Mouse (Mus musculus) limb, embryonic 15.5 days (tissue): ENCODE measurements at regions not wholly inside any gene's neighbourhood (a gene's known extent, or its start where the extent isn't known, plus 50 kb on each side); places are given as distances from the start of the nearest gene placed in this dataset.

ENCODE experiments used
- ATAC-seq: fragments of 200-750 bp; cut with Nextera tagmentation; 2 replicates; pipeline ENCODE4 v1.8.0; 2017; ENCODE audit warnings: low read depth, moderate TSS enrichment; ENCODE audit not compliant: insufficient number of reproducible peaks, low FRiP score, low TSS enrichment
- H3K27ac ChIP-seq: fragments of 300-500 bp; sonication (generic); 2 replicates; pipeline ENCODE4 v1.5.1; 2015; ENCODE audit warnings: moderate library complexity, mild to moderate bottlenecking, inconsistent platforms
- H3K27me3 ChIP-seq: fragments of 300-500 bp; sonication (generic); 2 replicates; pipeline ENCODE4 v1.6.1; 2015; ENCODE audit warnings: inconsistent platforms
- H3K36me3 ChIP-seq: fragments of 300-500 bp; sonication (generic); 2 replicates; pipeline ENCODE4 v1.6.1; 2015; ENCODE audit warnings: inconsistent platforms
- H3K4me1 ChIP-seq: fragments of 300-500 bp; sonication (generic); 2 replicates; pipeline ENCODE4 v1.6.1; 2015; ENCODE audit warnings: inconsistent platforms
- H3K4me2 ChIP-seq: fragments of 300-500 bp; sonication (generic); 2 replicates; pipeline ENCODE4 v1.6.1; 2015; ENCODE audit warnings: mild to moderate bottlenecking, inconsistent platforms
- H3K4me3 ChIP-seq: fragments of 300-500 bp; sonication (generic); 2 replicates; pipeline ENCODE4 v1.5.1; 2015; ENCODE audit warnings: mild to moderate bottlenecking, inconsistent platforms
- H3K9ac ChIP-seq: fragments of 300-500 bp; sonication (generic); 2 replicates; pipeline ENCODE4 v1.6.1; 2015; ENCODE audit warnings: inconsistent platforms
- H3K9me3 ChIP-seq: fragments of 300-500 bp; sonication (generic); 2 replicates; pipeline ENCODE4 v1.6.1; 2016; ENCODE audit warnings: inconsistent platforms
- WGBS: fragments of 180-500 bp; shearing (Covaris S2); methylation state at CpG from one replicate; pipeline ENCODE4 v1.1.7; 2015; 5-methylcytosine and 5-hydroxymethylcytosine counted together

DNA sequence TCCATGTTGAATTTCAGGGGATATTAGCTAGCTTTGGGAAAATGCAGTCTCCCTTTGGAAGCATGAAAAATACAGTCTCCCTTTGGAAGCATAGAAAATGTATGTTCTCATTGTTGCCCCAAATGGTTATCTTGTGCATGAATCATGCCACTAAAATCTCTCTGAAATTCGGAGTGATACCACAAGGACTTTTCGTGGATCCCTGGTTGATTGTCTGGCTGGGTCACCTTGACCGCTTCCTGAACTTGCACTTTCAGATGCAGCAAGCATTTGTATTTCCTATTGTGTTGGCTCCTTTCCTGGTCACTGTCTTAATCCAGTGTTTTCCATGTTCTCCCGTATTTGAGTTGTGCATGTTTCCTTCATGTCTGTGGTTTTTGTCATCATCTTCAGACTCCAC lies 986.6 kb downstream of the Ttll7 start:
- ATAC-seq: no peak
- Histone ChIP-seq H3K4me1 (no peaks in the 10 kb centered on the region), H3K27ac (no peak overlapping the region), H3K36me3 (no peaks in the 10 kb centered on the region), H3K4me2 (no peak overlapping the region), H3K4me3 (no peak overlapping the region), H3K9ac (no peak overlapping the region), H3K9me3 (no peaks in the 10 kb centered on the region), H3K27me3 (no peaks in the 10 kb centered on the region)
- 85% methylated on average over 4 of the region's 4 CpGs for WGBS

DNA sequence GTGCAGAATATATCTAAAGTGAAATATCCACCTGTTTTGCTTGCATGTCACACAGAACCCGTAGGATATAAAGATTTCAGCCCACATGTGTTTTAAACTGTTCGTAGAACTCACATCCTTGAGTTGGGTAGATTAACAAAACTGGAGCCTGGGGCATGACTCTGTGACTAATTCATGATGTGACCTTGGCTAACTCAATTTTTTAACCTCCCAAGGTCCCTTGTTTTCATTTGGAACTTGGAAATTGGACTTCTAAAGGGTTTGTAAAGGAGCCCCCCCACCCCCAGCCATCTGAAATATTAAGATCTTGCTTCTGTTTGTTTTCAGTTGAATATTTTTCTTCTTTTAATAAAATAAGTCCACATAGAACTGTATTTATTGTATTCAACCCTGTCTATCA lies 983.5 kb downstream of the Ttll7 start:
- Histone ChIP-seq H3K4me1 (peaks cover 3% of the 10 kb centered on the region; the same call in 1 of the 2 replicates), H3K27me3 (no peaks in the 10 kb centered on the region), H3K4me2 (no peak overlapping the region), H3K27ac (no peak overlapping the region), H3K36me3 (no peaks in the 10 kb centered on the region), H3K9ac (no peak overlapping the region), H3K9me3 (no peaks in the 10 kb centered on the region), H3K4me3 (no peak overlapping the region)
- WGBS: 78% methylated on average over 2 of the region's 2 CpGs
- no peak for ATAC-seq

DNA sequence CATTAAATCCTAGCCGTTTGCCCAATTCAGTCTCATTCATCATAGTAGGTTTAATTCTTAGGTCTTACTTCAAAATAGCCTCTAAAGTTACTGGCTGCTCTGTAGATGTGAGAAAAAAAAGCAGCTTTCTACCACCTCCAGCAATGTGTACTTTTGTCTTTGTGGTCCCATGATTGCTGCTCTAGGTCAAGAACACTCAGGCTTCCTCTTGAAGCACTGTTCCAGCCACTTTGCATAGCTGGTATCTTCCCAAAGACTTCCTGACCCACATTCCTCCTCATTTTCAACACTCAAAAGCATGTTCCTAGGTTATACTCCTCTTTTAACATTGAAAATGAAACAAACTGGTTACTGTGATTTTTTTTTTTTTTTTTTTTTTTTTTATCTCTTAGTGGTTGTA lies 973.2 kb downstream of the Ttll7 start:
- whole genome bisulfite sequencing: 57% methylated on average over 1 of the region's 1 CpGs
- no peak for ATAC-seq

DNA sequence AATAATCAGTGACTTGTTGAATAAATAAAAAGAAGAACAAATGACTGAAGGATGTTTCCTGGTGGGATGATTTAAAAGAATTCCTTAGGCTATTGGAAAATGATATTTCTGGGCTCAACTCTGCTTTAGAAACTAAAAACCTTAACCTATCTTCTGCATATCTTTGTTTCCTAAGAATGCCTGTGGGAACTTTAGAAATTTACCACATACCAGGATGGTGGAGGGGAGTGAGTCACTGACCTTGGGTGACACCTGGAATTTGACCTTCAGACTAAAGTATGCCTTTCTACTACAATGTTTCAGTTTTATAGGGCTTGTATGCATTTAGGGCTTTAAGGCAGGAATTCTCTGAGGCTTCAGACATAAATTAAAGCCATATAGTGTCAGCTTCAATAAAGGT lies 972.3 kb downstream of the Ttll7 start:
- Histone ChIP-seq H3K27ac (no peak overlapping the region), H3K4me2 (no peak overlapping the region), H3K4me3 (no peak overlapping the region), H3K27me3 (no peaks in the 10 kb centered on the region), H3K9me3 (no peaks in the 10 kb centered on the region), H3K9ac (no peak overlapping the region), H3K36me3 (no peaks in the 10 kb centered on the region), H3K4me1 (no peaks in the 10 kb centered on the region)
- ATAC-seq: no peak

More for the DNA sequence above, 973.2 kb downstream of the Ttll7 start:
- Histone ChIP-seq H3K9me3 (no peaks in the 10 kb centered on the region), H3K27me3 (no peaks in the 10 kb centered on the region), H3K4me1 (no peaks in the 10 kb centered on the region), H3K9ac (no peak overlapping the region), H3K36me3 (no peaks in the 10 kb centered on the region), H3K27ac (no peak overlapping the region), H3K4me2 (no peak overlapping the region), H3K4me3 (no peak overlapping the region)

DNA sequence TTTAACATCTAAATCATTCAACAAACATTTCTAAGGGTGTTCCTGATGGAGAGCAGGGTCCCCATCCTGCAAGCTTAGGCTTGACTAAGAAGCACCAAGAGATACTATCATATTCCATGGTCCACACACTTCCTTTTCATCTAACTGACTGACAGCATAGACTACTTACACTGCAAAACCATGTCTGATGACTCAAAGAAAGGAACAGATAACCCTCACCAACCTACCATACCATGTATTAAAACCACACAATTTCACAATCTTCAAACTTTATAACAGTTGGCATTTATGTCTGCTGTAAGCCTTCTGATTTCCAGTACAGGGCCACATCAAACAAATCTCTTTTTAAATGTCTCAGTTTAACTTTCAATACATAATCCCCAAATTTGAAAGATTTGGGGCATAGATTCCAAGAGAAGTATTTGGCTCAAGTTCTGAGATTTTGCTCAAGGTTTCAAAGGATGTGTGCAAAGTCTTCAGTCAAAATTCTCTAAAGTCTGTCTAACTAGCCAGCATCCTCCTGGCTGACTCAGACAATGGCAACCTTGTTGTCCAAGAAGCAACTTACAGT lies 962.0 kb downstream of the Ttll7 start:
- Histone ChIP-seq H3K4me3 (no peak overlapping the region), H3K9me3 (no peaks in the 10 kb centered on the region), H3K27me3 (no peaks in the 10 kb centered on the region), H3K9ac (no peak overlapping the region), H3K4me1 (no peaks in the 10 kb centered on the region), H3K36me3 (no peaks in the 10 kb centered on the region), H3K4me2 (no peak overlapping the region), H3K27ac (no peak overlapping the region)
- ATAC-seq: no peak

DNA sequence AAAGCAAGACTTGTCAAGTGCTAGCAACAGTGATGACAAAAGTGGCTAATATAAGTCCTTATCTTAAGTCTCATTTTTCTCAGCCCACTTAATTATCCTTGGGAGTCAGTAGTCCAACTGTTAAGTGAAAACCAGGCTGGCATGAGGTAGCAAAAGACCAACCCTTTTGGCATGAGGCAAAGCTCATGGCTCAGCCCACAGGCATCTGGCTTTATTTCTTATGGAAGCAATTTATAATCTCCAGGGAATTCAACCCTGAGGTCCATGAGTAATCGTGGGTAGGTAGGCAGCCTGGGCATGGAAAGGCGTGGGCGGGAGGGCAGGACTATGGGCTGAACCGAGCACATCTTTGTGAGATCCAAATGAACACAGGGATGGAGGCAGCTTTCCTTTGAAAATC lies 950.4 kb downstream of the Ttll7 start:
- 74% methylated on average over 4 of the region's 4 CpGs for WGBS

DNA sequence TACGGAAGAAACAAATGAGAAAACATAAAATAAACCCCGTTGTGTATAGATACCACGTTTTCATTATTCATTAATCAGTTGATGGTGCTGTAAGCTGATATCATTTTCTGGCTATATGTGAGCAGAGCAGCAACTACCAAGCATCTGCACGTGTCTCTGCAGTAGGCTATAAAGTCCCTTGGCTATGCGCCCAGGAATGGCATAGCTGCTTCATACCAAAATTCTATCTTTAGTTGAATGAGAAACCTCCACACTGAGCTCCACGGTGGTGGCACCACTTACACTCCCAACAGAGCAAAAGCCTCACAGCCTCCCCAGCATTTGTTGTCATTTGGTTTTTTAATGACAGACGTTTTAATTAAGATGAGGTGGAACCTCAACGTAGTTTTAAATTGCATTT lies 944.4 kb downstream of the Ttll7 start:
- no peaks in the 10 kb centered on the region; the same call in 1 of the 2 replicates for H3K4me1 ChIP-seq
- no peaks in the 10 kb centered on the region for H3K9me3 ChIP-seq
- no peak overlapping the region for H3K9ac ChIP-seq
- no peak overlapping the region for H3K4me2 ChIP-seq
- H3K27me3 ChIP-seq: no peaks in the 10 kb centered on the region
- WGBS: 54% methylated on average over 8 of the region's 8 CpGs
- no peaks in the 10 kb centered on the region for H3K36me3 ChIP-seq
- ATAC-seq: no peak
- no peak overlapping the region for H3K27ac ChIP-seq
- no peak overlapping the region for H3K4me3 ChIP-seq

More for the DNA sequence above, 950.4 kb downstream of the Ttll7 start:
- ATAC-seq: no peak
- Histone ChIP-seq H3K27ac (no peak overlapping the region), H3K36me3 (no peaks in the 10 kb centered on the region), H3K27me3 (no peaks in the 10 kb centered on the region), H3K4me2 (no peak overlapping the region), H3K9ac (no peak overlapping the region), H3K4me3 (no peak overlapping the region), H3K9me3 (no peaks in the 10 kb centered on the region), H3K4me1 (no peaks in the 10 kb centered on the region)

DNA sequence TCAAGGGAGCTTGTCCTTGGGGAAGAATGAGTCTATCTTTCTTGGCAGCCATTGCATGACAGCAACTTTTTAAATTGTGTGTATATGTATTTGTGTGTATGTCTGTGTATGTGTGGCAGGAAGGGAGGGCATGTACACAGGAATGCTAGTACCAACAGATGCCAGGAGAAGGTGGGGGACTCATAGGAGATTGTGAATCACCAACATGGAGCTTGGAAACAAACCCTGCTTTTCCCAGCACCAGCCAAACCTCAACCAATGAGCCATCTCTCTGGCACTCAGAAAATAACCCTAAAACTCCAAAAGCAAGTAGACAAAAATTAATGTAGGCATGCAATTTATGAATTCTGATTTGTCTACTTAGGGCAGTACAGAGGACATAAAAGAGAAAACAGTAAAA lies 942.9 kb downstream of the Ttll7 start:
- Histone ChIP-seq H3K36me3 (no peaks in the 10 kb centered on the region), H3K9ac (no peak overlapping the region), H3K9me3 (no peaks in the 10 kb centered on the region), H3K4me3 (no peak overlapping the region), H3K27me3 (no peaks in the 10 kb centered on the region), H3K4me1 (no peaks in the 10 kb centered on the region; the same call in 1 of the 2 replicates), H3K27ac (no peak overlapping the region), H3K4me2 (no peak overlapping the region)
- no peak for ATAC-seq

DNA sequence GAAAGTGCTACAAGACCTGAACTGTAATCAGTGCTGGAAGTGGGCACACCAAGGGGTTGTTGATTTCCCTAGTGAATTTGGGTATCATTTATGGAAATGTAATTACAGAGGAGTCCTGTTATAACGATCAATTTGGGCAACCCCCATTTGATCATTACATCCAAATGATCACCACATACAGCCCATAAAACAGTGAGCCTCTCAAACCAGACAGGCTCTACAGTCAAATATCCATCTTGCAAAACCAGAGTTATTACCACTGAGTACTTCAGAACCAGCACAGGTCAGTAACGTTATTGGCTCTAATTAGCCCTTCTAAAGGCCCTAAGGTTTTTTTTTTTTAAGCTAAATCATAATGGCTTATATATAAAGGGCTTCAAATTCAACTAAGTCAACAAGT lies 934.4 kb downstream of the Ttll7 start:
- H3K36me3 ChIP-seq: no peaks in the 10 kb centered on the region
- H3K4me3 ChIP-seq: no peak overlapping the region
- 26% methylated on average over 2 of the region's 2 CpGs for WGBS
- no peaks in the 10 kb centered on the region for H3K9me3 ChIP-seq
- no peak overlapping the region for H3K4me2 ChIP-seq
- H3K27me3 ChIP-seq: no peaks in the 10 kb centered on the region
- H3K27ac ChIP-seq: no peak overlapping the region
- no peaks in the 10 kb centered on the region for H3K4me1 ChIP-seq
- no peak for ATAC-seq
- no peak overlapping the region for H3K9ac ChIP-seq

DNA sequence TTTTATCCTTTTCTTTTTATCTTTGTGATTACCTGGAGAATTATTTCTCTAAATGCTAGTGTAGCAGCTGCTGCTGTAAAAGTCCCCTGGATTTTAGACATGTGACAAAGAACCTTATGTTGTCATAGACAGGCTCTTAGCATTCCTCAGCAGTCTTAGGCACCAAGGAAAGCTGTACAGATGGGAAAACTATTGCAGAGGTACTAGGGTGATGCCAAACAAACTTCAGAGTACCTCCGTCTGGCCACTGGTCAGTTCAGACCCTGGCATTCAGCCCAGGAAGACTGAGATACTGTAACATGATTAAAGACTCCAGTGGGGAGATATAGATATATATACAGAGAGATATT lies 898.6 kb downstream of the Ttll7 start:
- ATAC-seq: no peak
- Histone ChIP-seq H3K27me3 (no peaks in the 10 kb centered on the region), H3K27ac (peak overlapping the region; percentile 59), H3K36me3 (no peaks in the 10 kb centered on the region), H3K9ac (no peak overlapping the region), H3K4me1 (no peaks in the 10 kb centered on the region), H3K9me3 (no peaks in the 10 kb centered on the region), H3K4me3 (no peak overlapping the region), H3K4me2 (no peak overlapping the region)
- WGBS: 66% methylated on average over 1 of the region's 1 CpGs

DNA sequence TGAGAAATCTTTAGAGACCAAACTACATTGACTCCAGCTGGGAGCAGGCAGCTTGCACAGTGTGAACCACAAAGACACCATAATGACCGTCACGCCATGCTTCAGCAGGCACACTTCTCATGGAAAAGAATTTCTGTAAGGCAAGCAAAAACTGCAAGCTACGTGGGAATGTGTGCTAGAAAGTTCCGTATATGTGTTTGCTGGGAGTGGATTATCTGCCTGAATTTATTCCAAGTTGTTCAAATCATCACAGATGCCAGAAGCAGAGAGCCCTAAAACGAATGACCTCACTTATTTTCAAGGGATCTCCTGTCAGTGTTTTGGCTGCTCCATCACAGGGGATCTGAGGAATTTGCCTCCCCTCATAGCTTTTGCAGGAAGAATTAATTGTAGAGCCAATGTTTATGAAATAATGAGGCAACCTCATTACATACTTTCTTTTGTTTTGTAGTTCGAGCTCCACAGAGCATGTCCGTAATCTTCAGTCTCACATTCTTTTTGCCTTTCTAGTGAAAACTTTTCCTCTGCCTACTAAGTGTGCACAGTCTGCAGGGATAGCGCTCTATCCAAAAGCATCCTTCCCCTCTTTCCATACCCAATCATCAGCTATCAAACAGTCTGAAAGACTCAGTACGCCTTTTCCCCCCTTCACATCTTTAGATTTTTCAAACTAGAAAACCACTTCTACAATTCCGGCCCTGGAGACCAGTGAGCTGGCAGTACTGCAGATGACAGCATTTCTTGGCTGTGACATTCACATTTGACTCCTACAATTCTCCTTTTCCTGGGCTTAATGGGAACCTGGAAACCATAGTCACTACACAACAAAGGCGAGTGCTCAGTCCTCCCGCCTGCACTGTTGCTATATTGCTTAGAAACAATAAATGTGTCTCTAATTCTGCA lies 898.0 kb downstream of the Ttll7 start:
- H3K4me3 ChIP-seq: no peak overlapping the region
- ATAC-seq: peak; percentile 44; the same call in 1 of the 2 replicates
- WGBS: 51% methylated on average over 12 of the region's 12 CpGs
- no peaks in the 10 kb centered on the region for H3K27me3 ChIP-seq
- no peak overlapping the region for H3K4me2 ChIP-seq
- no peaks in the 10 kb centered on the region for H3K4me1 ChIP-seq
- H3K36me3 ChIP-seq: no peaks in the 10 kb centered on the region
- no peaks in the 10 kb centered on the region for H3K9me3 ChIP-seq
- peak overlapping the region; percentile 59 for H3K27ac ChIP-seq
- H3K9ac ChIP-seq: no peak overlapping the region

DNA sequence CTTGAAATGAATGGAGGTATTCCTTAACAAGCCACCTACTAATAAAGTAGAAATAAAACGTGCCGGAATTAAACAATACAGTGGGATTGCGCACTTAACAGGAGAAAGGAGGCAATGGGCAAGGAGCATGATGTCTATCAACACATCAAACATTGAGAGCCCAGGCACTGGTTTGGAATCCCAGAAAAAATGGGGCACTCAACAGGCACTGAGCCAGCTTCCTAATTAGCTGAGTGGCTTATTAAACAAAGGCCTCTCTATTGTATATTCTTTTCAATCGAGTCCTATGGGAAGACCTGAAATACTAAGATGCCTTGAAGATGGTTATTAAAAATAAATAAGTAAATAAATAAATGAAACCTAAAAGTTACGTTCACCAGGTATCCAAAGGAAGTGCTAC lies 897.3 kb downstream of the Ttll7 start:
- Histone ChIP-seq H3K4me3 (no peak overlapping the region), H3K4me1 (no peaks in the 10 kb centered on the region), H3K36me3 (no peaks in the 10 kb centered on the region), H3K4me2 (no peak overlapping the region), H3K27ac (no peak overlapping the region), H3K9me3 (no peaks in the 10 kb centered on the region), H3K27me3 (no peaks in the 10 kb centered on the region), H3K9ac (no peak overlapping the region)
- ATAC-seq: no peak
- 80% methylated on average over 5 of the region's 5 CpGs for WGBS
